Mouse (Mus musculus) MEL-GATA-1-ER (cell line): Measurements from ENCODE around the gene Mrpl57.

Experiments
- DNase-seq: peaks from one replicate; pipeline ENCODE4 v3.0.0-alpha.2; 2012; ENCODE audit warnings: low read depth; ENCODE audit errors: extremely low read depth

The Mrpl57 gene

DNA sequence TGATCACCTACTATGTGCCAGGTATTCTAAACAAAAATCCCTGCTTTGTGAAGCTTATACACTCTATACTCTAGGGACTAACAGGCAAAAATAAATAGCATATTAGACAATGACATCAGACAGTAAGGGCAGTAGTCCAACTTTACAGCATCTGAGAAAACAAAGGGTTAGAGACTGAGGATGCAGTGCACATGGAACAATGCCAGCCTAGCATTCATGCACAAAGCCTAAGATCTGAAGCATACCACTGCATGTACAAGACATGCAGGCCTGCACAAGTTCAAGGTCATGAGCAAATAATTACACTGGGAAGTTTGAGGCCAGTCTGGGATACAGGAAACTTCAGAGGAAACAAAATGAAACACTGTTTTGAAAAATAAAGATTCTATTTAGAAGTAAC lies 33.5 kb downstream of the Mrpl57 start:
- DNase-seq, result no peak

DNA sequence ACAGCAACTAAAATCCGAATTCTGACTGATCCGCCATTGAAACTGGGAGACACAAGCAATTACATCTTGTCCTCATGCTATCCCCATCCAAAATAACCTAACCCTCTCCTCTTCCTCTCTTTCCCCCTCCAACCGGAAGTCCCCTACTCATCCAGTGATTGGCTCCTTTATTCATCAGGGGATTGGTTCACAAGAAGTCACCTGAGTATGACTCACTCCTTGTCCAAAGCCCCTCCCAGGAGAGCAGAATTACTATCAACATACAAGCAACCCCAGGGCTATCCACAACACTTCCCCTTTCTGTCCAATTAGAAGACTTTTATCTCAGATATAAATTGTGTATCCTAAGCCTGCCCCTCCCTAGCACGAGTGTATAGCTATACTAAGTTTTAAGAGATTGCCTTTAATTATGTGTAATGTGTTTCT lies 36.0 kb downstream of the Mrpl57 start:
- peak; percentile 88 for DNase-seq

DNA sequence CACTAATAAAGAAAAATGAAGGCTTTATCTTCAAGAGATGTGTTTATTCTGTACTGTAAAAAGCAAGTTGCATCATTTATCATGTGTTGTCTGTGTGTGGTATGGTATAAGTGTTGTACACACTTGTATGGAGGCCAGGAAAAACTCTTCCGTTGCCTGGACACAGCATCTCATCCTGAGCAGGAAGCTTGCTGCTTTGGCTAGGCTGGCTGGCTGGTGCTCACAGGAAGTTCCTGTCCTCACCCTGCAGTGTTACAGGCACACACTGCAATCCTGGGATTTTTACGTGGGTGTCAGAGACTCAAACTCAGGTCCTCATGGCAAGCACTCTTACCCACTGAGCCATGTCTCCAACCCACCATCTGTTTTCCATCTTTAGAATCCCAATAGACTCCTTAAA lies 37.1 kb downstream of the Mrpl57 start:
- no peak for DNase-seq

DNA sequence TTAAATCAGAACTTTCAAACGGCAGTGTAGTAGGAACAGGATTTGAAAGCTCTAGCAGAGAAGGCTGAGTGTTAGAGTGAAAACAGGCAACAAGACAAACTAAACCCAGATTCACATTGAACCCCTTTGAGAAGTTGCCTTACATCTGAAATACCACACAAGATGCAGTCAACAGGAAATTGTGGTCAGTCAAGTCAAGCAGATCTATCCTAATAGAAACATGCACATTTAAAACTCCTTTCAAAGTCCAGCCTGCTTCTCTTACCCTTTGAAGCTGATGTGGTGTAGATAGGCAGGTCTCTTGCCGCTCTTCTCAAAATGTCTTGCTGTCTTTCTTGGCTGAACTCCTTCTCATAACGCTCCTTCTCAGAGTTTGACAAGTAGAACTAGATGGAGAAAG lies 39.2 kb downstream of the Mrpl57 start:
- no peak for DNase-seq

DNA sequence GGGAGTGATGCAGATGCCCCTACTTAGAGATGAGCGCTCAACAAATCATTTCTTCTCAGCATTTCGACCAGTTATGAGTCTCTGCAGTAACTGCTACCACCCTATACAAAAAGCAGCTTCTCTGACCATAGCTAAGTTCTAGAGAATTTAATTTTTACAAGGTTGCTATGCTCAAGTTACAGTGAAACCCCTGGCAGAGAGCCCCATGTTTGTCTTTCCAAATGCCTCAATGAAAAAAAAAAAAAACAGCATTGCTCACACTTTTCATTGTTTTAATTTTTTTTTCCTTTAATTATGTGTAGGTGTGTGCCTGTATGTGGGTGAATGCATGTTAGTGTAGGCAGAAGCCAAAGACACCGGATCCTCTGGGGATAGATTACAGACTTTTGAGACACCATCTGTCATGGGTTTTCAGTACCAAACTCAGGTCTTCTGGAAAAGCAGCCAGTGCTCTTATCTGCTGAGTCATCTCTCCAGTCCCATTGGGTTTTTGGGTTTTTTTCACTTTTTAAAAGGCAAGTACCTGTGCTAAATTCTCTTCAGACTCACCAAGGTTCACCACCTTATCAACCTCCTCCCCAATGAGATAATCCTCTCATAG lies 40.7 kb downstream of the Mrpl57 start:
- DNase-seq, result no peak

DNA sequence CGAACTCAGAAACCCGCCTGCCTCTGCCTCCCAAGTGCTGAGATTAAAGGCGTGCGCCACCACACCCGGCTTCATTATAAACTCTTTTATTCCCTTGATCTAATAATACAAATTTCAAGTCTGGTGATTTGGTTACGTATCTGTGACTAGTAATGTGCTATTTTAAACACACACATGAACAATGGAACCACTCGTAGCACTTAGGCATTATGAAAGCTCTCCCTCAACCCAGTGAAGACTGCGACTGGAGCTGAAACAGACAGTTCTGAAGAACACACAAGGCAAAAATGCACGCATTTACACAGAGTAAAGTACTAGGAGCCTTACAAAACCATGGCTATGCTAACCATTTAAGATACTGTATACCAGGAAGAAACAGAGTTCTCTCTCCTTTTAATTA lies 51.9 kb downstream of the Mrpl57 start:
- DNase-seq, result no peak
